Comparison of ENCODE assay signal across 8 mouse cellular contexts in genomic region chr6:137455537-137456041, GRCm38 (mm10).
DNase-seq lines count a peak whose midpoint lies in the region.

No protein-coding gene starts in this region.

- peak; percentile 37 to 84 for DNase-seq in adrenal gland, adult (ENCODE audit: inconsistent age in 2 of 2, low spot score in 1 of 2)
- no peak for DNase-seq in adrenal gland, adult 8-10 months
- peak; percentile 32 for DNase-seq in cerebellum, adult 8-10 months
- peak; percentile 76 for DNase-seq in forelimb bud, embryonic 11.5 days (ENCODE audit: low read depth, low spot score)
- peak; percentile 25 for DNase-seq in hindbrain, embryonic 10.5 days (ENCODE audit: low spot score)
- peak; percentile 68 for DNase-seq in layer of hippocampus, adult 9-10 months (ENCODE audit: low spot score)
- peak; percentile 27 for DNase-seq in lung, postnatal 14 days
- peak; percentile 26 for DNase-seq in ovary, postnatal 36 days (ENCODE audit: low spot score)

- H3K27me3 ChIP-seq in hindbrain, embryonic 10.5 days (ENCODE audit: insufficient read depth, poor library complexity, severe bottlenecking), result no peaks in the 10 kb centered on the region

- no peaks in the 10 kb centered on the region for H3K4me1 ChIP-seq in hindbrain, embryonic 10.5 days (replicated peaks)

- no peak overlapping the region for H3K4me3 ChIP-seq in hindbrain, embryonic 10.5 days

- no peak overlapping the region for H3K27ac ChIP-seq in hindbrain, embryonic 10.5 days

- no peaks in the 10 kb centered on the region for H3K9me3 ChIP-seq in hindbrain, embryonic 10.5 days

- WGBS in hindbrain, embryonic 10.5 days, result 15% methylated on average over 10 of the region's 10 CpGs

- no peaks in the 10 kb centered on the region for H3K36me3 ChIP-seq in hindbrain, embryonic 10.5 days
